In genomic region chr1:131511661-131512500, GRCm38 (mm10) we compare ENCODE assay signal across 15 mouse cellular contexts. TPM values are rescaled to one million over a fixed set of nuclear protein-coding genes. Genes with fewer than 3 reads are reported as not detected.
DNase-seq lines count a peak whose midpoint lies in the region; ATAC-seq and TF ChIP-seq lines count a peak whose summit lies in the region.
"Had no signal": no experiment of that assay in that cellular context is flagged by ENCODE, and none has a peak within 500 bp of the region (broad histone marks: within the 10 kb centered on the region; RNA-seq: fewer than 3 reads in every experiment).

No protein-coding gene starts in this region.

- no peaks in the 10 kb centered on the region for H3K36me3 ChIP-seq in hindbrain, postnatal 0 days (ENCODE audit: insufficient read depth, low read length)
- H3K36me3 ChIP-seq in hindbrain, embryonic 14.5 days (replicated peaks; ENCODE audit: control insufficient read depth, insufficient read depth), result no peaks in the 10 kb centered on the region
- no peaks in the 10 kb centered on the region for H3K36me3 ChIP-seq in lung, postnatal 0 days (ENCODE audit: insufficient read depth, low read length)
- no peaks in the 10 kb centered on the region for H3K36me3 ChIP-seq in kidney, embryonic 16.5 days (ENCODE audit: insufficient read depth, low read length)
- H3K36me3 ChIP-seq: forebrain, embryonic 15.5 days; hindbrain, embryonic 10.5 days; liver, embryonic 13.5 days had no signal

- no peak for ATAC-seq in hindbrain, postnatal 0 days
- ATAC-seq in hindbrain, embryonic 14.5 days (ENCODE audit: low FRiP score), result no peak
- no peak; the same call in 1 of the 2 replicates for ATAC-seq in lung, postnatal 0 days
- no peak for ATAC-seq in kidney, embryonic 16.5 days (ENCODE audit: low FRiP score, low TSS enrichment)
- ATAC-seq: forebrain, embryonic 15.5 days; intestine, postnatal 0 days had no signal

- H3K4me2 ChIP-seq in hindbrain, postnatal 0 days (ENCODE audit: low read depth, low read length), result no peak overlapping the region
- H3K4me2 ChIP-seq in hindbrain, embryonic 14.5 days (replicated peaks), result no peak overlapping the region
- no peak overlapping the region for H3K4me2 ChIP-seq in lung, postnatal 0 days (replicated peaks; ENCODE audit: low read depth, low read length)
- no peak overlapping the region for H3K4me2 ChIP-seq in kidney, embryonic 16.5 days (replicated peaks; ENCODE audit: low read depth, low read length)
- H3K4me2 ChIP-seq: forebrain, embryonic 15.5 days; liver, embryonic 13.5 days had no signal

- TF ChIP-seq CTCF in hindbrain, postnatal 0 days (IDR thresholded peaks at IDR 0.05; ENCODE audit: low read depth), result no peak
- no peak for TF ChIP-seq CTCF in lung, postnatal 0 days (IDR thresholded peaks at IDR 0.05)

- H3K9me3 ChIP-seq in hindbrain, postnatal 0 days (ENCODE audit: low read length), result no peaks in the 10 kb centered on the region
- H3K9me3 ChIP-seq in hindbrain, embryonic 14.5 days (ENCODE audit: control insufficient read depth, low read length), result no peaks in the 10 kb centered on the region
- H3K9me3 ChIP-seq in lung, postnatal 0 days (ENCODE audit: low read length), result no peaks in the 10 kb centered on the region
- no peaks in the 10 kb centered on the region for H3K9me3 ChIP-seq in kidney, embryonic 16.5 days (ENCODE audit: low read length)
- H3K9me3 ChIP-seq: forebrain, embryonic 15.5 days; hindbrain, embryonic 10.5 days; liver, embryonic 13.5 days had no signal

- H3K4me3 ChIP-seq in hindbrain, postnatal 0 days (ENCODE audit: low read length), result no peak overlapping the region
- H3K4me3 ChIP-seq in hindbrain, embryonic 14.5 days (replicated peaks; ENCODE audit: low read length), result no peak overlapping the region
- H3K4me3 ChIP-seq in lung, postnatal 0 days (ENCODE audit: low read depth, low read length), result no peak overlapping the region
- H3K4me3 ChIP-seq in kidney, embryonic 16.5 days (ENCODE audit: low read length), result no peak overlapping the region
- H3K4me3 ChIP-seq: forebrain, embryonic 15.5 days; hindbrain, embryonic 10.5 days; liver, embryonic 13.5 days had no signal

- peak; percentile 70 for TF ChIP-seq EP300 in lung, postnatal 0 days (IDR thresholded peaks at IDR 0.05)

- peak overlapping the region; percentile 11; the same call in 1 of the 2 replicates for H3K27ac ChIP-seq in hindbrain, postnatal 0 days
- H3K27ac ChIP-seq in hindbrain, embryonic 14.5 days, result no peak overlapping the region
- no peak overlapping the region for H3K27ac ChIP-seq in lung, postnatal 0 days (ENCODE audit: low read length)
- H3K27ac ChIP-seq in kidney, embryonic 16.5 days (ENCODE audit: low read length), result peak overlapping the region; percentile 44; the same call in 1 of the 2 replicates
- H3K27ac ChIP-seq: forebrain, embryonic 15.5 days; hindbrain, embryonic 10.5 days; liver, embryonic 13.5 days had no signal

- H3K27me3 ChIP-seq in hindbrain, postnatal 0 days (ENCODE audit: insufficient read depth, low read length), result no peaks in the 10 kb centered on the region
- H3K27me3 ChIP-seq in hindbrain, embryonic 14.5 days (ENCODE audit: control insufficient read depth, insufficient read depth, low read length), result no peaks in the 10 kb centered on the region
- no peaks in the 10 kb centered on the region for H3K27me3 ChIP-seq in lung, postnatal 0 days (replicated peaks; ENCODE audit: insufficient read depth, low read length)
- no peaks in the 10 kb centered on the region for H3K27me3 ChIP-seq in kidney, embryonic 16.5 days (ENCODE audit: insufficient read depth, low read length)
- H3K27me3 ChIP-seq: forebrain, embryonic 15.5 days; liver, embryonic 13.5 days had no signal

- no peak overlapping the region for H3K9ac ChIP-seq in hindbrain, postnatal 0 days (replicated peaks; ENCODE audit: low read length)
- H3K9ac ChIP-seq in hindbrain, embryonic 14.5 days, result no peak overlapping the region
- no peak overlapping the region for H3K9ac ChIP-seq in lung, postnatal 0 days (replicated peaks; ENCODE audit: low read depth)
- no peak overlapping the region for H3K9ac ChIP-seq in kidney, embryonic 16.5 days (replicated peaks; ENCODE audit: low read length)
- H3K9ac ChIP-seq: forebrain, embryonic 15.5 days; liver, embryonic 13.5 days had no signal

- no peaks in the 10 kb centered on the region for H3K4me1 ChIP-seq in hindbrain, postnatal 0 days (ENCODE audit: insufficient read depth, low read length)
- no peaks in the 10 kb centered on the region for H3K4me1 ChIP-seq in hindbrain, embryonic 14.5 days (replicated peaks; ENCODE audit: control insufficient read depth, insufficient read depth, low read length)
- peaks cover 4% of the 10 kb centered on the region; the same call in 1 of the 2 replicates for H3K4me1 ChIP-seq in lung, postnatal 0 days (ENCODE audit: insufficient read depth, low read depth, low read length)
- peaks cover 4% of the 10 kb centered on the region; the same call in 1 of the 2 replicates for H3K4me1 ChIP-seq in kidney, embryonic 16.5 days (ENCODE audit: insufficient read depth, low read length)

- WGBS in hindbrain, postnatal 0 days, result 69% methylated on average over 3 of the region's 3 CpGs
- 76% methylated on average over 3 of the region's 3 CpGs for WGBS in hindbrain, embryonic 14.5 days
- 47% methylated on average over 3 of the region's 3 CpGs for WGBS in lung, postnatal 0 days
- 70% methylated on average over 3 of the region's 3 CpGs for WGBS in kidney, embryonic 16.5 days

- no peak for DNase-seq in hindbrain, postnatal 0 days (ENCODE audit: low spot score)
- DNase-seq in hindbrain, embryonic 14.5 days (ENCODE audit: low spot score), result no peak
- DNase-seq in lung, postnatal 0 days (ENCODE audit: low spot score), result no peak
- DNase-seq in lung, adult 18-20 months, result no peak
- no peak for DNase-seq in urinary bladder, adult 18-20 months (ENCODE audit: low spot score in 2 of 2)
- no peak for DNase-seq in embryo, embryonic 9.5 days (ENCODE audit: extremely low spot score)
- DNase-seq: adrenal gland, postnatal 10 days; cerebellum, postnatal 25 days; liver, embryonic 13.5 days; right cerebral cortex, postnatal 14 days; thymus, postnatal 25 days had no signal

RNA-seq across cellular contexts. Expression of gene Srgap2, which starts 15.3 kb away (rescaled TPM):
- 62.8 and 69.3 TPM in 2 replicates for total RNA-seq in hindbrain, postnatal 0 days (2014; rRNA removed)
- polyA plus RNA-seq in hindbrain, postnatal 0 days (2015; fragmentation: Nextera tagmentation; extraction: Ambion mirVana), result 23.3 and 24.5 TPM in 2 replicates
- polyA plus RNA-seq in hindbrain, embryonic 14.5 days (2014; fragmentation: Nextera tagmentation; extraction: Ambion mirVana), result 33.6 and 35.3 TPM in 2 replicates
- 9.5 and 10.1 TPM in 2 replicates for polyA plus RNA-seq in lung, postnatal 0 days (2015; fragmentation: Nextera tagmentation; extraction: Ambion mirVana)
- polyA plus RNA-seq in kidney, embryonic 16.5 days (2015; fragmentation: Nextera tagmentation; extraction: Ambion mirVana), result 11.5 and 18.1 TPM in 2 replicates

RNA-seq across cellular contexts. Expression of gene Fam72a, which starts 15.8 kb away (rescaled TPM):
- total RNA-seq in hindbrain, postnatal 0 days (2014; rRNA removed), result 0.11 TPM in 1 of 2 replicates, not detected in the other
- polyA plus RNA-seq in hindbrain, postnatal 0 days (2015; fragmentation: Nextera tagmentation; extraction: Ambion mirVana), result 0.98 and 1.4 TPM in 2 replicates
- polyA plus RNA-seq in hindbrain, embryonic 14.5 days (2014; fragmentation: Nextera tagmentation; extraction: Ambion mirVana), result 0.91 and 1.4 TPM in 2 replicates
- polyA plus RNA-seq in lung, postnatal 0 days (2015; fragmentation: Nextera tagmentation; extraction: Ambion mirVana), result 1.1 and 1.3 TPM in 2 replicates
- polyA plus RNA-seq in kidney, embryonic 16.5 days (2015; fragmentation: Nextera tagmentation; extraction: Ambion mirVana), result 2.1 and 2.6 TPM in 2 replicates

Comparison
In these comparisons a context has a peak if more than half of its experiments do, and no peak if none do; other contexts are left out.
1. H3K27ac ChIP-seq: peak in hindbrain, postnatal 0 days (single experiment) and kidney, embryonic 16.5 days (single experiment); none in hindbrain, embryonic 14.5 days (single experiment) and lung, postnatal 0 days (single experiment).